Mouse (Mus musculus): ENCODE results near the gene Emc6.

Emc6 gene

GRCm38 (mm10) chr11:73176608-73177508, at the start of gene Emc6, which contains the start of gene Tax1bp3:
Gene Emc6 (minus strand): TSS chr11:73177037.
Gene Tax1bp3 (plus strand): TSS chr11:73177083.
- in situ Hi-C loops (cut with MboI; ENCODE audit: low sequenced_read_pairs) = no loop called here

- in situ Hi-C loops (cut with MboI; ENCODE audit: low sequenced_read_pairs) = no loop called here
These were observed 49.0 kb upstream of the Emc6 start for GRCm38 (mm10) chr11:73225856-73226255.

- in situ Hi-C loops (cut with MboI; ENCODE audit: low sequenced_read_pairs) = no loop called here
These were observed 47.1 kb upstream of the Emc6 start for GRCm38 (mm10) chr11:73223966-73224365.

- in situ Hi-C loops (cut with MboI; ENCODE audit: low sequenced_read_pairs) = no loop called here
These were observed 46.0 kb upstream of the Emc6 start for GRCm38 (mm10) chr11:73222846-73223245.

- in situ Hi-C loops (cut with MboI; ENCODE audit: low sequenced_read_pairs) = no loop called here
These were observed 43.8 kb upstream of the Emc6 start for GRCm38 (mm10) chr11:73220651-73221050.

GRCm38 (mm10) chr11:73219671-73220070, 42.8 kb upstream of the Emc6 start:
- in situ Hi-C loops (cut with MboI; ENCODE audit: low sequenced_read_pairs) = no loop called here

GRCm38 (mm10) chr11:73213956-73214355, 37.1 kb upstream of the Emc6 start:
- in situ Hi-C loops (cut with MboI; ENCODE audit: low sequenced_read_pairs) = no loop called here

- in situ Hi-C loops (cut with MboI; ENCODE audit: low sequenced_read_pairs) = no loop called here
These were observed 30.8 kb upstream of the Emc6 start for GRCm38 (mm10) chr11:73207621-73208020.

- in situ Hi-C loops (cut with MboI; ENCODE audit: low sequenced_read_pairs) = no loop called here
These were observed 28.4 kb upstream of the Emc6 start for GRCm38 (mm10) chr11:73205194-73205593.

GRCm38 (mm10) chr11:73203895-73204294, 27.1 kb upstream of the Emc6 start:
- in situ Hi-C loops (cut with MboI; ENCODE audit: low sequenced_read_pairs) = no loop called here

GRCm38 (mm10) chr11:73201597-73201996, 24.8 kb upstream of the Emc6 start:
- in situ Hi-C loops (cut with MboI; ENCODE audit: low sequenced_read_pairs) = no loop called here

GRCm38 (mm10) chr11:73201021-73201420, 24.2 kb upstream of the Emc6 start:
- in situ Hi-C loops (cut with MboI; ENCODE audit: low sequenced_read_pairs) = no loop called here

- in situ Hi-C loops (cut with MboI; ENCODE audit: low sequenced_read_pairs) = no loop called here
These were observed 23.0 kb upstream of the Emc6 start for GRCm38 (mm10) chr11:73199879-73200278.

- in situ Hi-C loops (cut with MboI; ENCODE audit: low sequenced_read_pairs) = no loop called here
These were observed 22.4 kb upstream of the Emc6 start, which contains the start of gene Shpk for GRCm38 (mm10) chr11:73199230-73199712. Gene Shpk (plus strand): TSS chr11:73199460.

GRCm38 (mm10) chr11:73198603-73199229, 21.9 kb upstream of the Emc6 start, which contains the start of gene Ctns:
Gene Ctns (minus strand): TSS chr11:73199042.
- in situ Hi-C loops (cut with MboI; ENCODE audit: low sequenced_read_pairs) = no loop called here

GRCm38 (mm10) chr11:73198190-73198589, 21.4 kb upstream of the Emc6 start:
- in situ Hi-C loops (cut with MboI; ENCODE audit: low sequenced_read_pairs) = no loop called here

- in situ Hi-C loops (cut with MboI; ENCODE audit: low sequenced_read_pairs) = no loop called here
These were observed 17.6 kb upstream of the Emc6 start for GRCm38 (mm10) chr11:73194444-73194843.

- in situ Hi-C loops (cut with MboI; ENCODE audit: low sequenced_read_pairs) = no loop called here
These were observed 16.2 kb upstream of the Emc6 start for GRCm38 (mm10) chr11:73193047-73193446.

- in situ Hi-C loops (cut with MboI; ENCODE audit: low sequenced_read_pairs) = no loop called here
These were observed 10.4 kb upstream of the Emc6 start for GRCm38 (mm10) chr11:73187231-73187630.

GRCm38 (mm10) chr11:73185872-73186615, 9.2 kb upstream of the Emc6 start:
- in situ Hi-C loops (cut with MboI; ENCODE audit: low sequenced_read_pairs) = no loop called here

GRCm38 (mm10) chr11:73177895-73178294, 1.1 kb upstream of the Emc6 start:
- in situ Hi-C loops (cut with MboI; ENCODE audit: low sequenced_read_pairs) = no loop called here

Data from CH12F3 (cell line).